Mouse (Mus musculus) testis, postnatal 14 days (tissue): Measurements from ENCODE around the gene Cpne5.

Experiments used
- DNase-seq: peaks from one replicate; pipeline ENCODE4 v3.0.0; 2021; ENCODE audit warnings: low spot score

Cpne5 gene

GRCm38 (mm10) chr17:29168996-29169601 lies 68.9 kb downstream of the Cpne5 start:
- no peak for DNase-seq

- DNase-seq = no peak
Measured at GRCm38 (mm10) chr17:29168438-29168837, 69.5 kb downstream of the Cpne5 start.

GRCm38 (mm10) chr17:29167371-29167770 lies 70.6 kb downstream of the Cpne5 start:
- no peak for DNase-seq

DNA sequence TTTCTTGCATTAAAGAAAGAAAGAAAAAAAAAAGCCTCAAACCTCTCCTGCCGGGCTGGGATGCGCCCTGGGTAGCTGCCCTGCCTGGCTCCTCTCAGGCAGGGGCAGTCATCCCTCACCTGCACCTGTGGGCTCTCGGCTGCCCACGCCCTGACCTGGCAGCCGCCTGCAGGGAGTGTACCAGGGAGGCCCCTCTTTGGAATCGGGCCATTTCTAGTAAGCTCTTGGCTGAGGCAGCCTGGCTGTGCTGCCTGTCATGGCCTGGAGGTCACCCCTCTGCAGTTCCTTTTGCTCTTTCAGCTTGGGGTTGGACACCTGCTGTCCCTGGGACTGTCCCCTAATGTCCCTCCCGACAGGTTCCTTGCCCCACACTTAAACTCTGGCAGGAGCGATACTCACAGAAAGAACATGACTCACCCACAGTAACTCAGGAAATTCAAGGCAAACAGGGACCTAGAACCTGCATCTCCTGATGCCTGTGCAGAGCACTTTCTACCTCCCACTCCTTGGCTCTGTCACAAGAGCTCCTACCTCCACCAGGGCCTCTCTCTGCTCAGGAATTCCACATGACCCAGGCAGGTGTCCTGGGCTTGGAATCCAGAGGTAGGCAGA lies 71.9 kb downstream of the Cpne5 start:
- no peak for DNase-seq

DNA sequence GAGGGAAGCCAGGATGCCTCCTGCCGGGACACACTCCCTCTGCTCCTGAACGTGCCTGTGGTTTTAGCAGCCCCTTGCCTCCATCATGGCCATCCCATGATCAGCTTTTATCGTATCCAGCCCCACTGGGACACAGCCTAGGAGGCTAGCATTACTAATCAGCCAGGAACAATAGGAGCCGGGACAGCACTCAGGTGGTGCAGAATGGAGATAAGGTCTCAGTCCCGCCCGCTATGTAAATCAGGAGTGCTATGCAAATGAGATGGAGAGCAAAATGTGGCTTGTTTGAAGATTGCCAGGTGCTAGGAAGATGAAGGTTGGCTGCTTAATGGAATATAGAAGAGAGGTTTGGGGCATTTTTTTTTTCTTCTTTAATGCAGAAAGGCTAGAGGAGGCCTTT lies 72.5 kb downstream of the Cpne5 start:
- no peak for DNase-seq

- DNase-seq = no peak
Measured at GRCm38 (mm10) chr17:29164469-29165111, 73.4 kb downstream of the Cpne5 start.

DNA sequence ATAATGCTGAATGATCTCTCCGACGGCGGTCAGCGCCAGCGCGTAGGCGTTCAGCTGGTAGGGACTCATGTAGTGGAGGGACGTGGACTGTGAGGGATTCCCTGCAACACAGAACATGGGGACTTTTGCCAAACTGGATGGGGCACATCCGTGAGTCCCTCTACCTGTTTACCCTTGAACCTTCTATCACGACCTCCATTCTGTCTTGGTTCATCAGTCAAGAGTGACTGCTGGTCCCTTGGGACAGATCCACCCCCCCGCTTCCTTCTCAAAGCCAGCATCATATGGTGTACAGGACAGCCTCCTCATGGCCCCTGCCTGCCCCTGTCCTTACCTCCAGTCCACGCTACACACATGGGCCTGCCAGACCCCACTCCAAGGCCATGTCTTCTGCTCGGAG lies 75.6 kb downstream of the Cpne5 start:
- no peak for DNase-seq

GRCm38 (mm10) chr17:29159743-29160455 lies 78.1 kb downstream of the Cpne5 start:
- no peak for DNase-seq

DNA sequence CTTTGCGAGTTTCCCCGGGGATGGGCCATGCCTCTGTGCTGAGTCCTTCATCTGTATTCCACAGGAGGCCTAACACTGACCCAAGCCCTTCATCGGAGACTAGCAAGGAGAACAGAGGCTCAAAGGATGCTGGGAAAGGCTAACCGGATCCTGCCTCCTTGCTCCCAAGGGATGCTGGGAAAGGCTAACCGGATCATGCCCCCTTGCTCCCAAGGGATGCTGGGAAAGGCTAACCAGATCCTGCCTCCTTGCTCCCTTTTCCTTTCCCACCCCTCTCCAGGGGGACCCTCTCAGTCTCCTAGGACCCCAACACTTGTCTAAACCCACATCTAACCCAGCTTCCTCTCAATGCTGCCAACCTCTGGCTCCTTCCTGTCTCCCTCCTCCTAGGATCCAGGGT lies 78.6 kb downstream of the Cpne5 start:
- DNase-seq = no peak

DNA sequence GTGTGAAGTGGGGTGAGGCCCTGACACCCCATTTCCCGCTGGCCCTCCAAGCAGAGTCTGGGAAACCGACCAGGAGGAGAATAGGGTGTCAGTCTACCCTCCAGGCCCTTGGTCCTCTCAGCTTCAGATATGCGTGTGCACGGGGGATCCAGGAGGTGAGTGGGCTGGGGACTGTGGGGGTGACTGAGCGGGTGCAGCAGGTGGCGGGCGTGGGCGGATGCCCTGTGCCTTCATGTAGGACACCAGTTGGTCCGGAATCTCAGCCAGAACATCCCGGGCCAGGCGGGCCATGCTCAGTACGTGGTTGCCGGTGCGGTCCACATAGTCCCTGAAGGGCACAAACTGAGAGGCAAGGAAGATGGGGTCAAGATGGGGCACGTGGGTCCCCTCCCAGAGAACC lies 79.1 kb downstream of the Cpne5 start:
- DNase-seq = no peak

DNA sequence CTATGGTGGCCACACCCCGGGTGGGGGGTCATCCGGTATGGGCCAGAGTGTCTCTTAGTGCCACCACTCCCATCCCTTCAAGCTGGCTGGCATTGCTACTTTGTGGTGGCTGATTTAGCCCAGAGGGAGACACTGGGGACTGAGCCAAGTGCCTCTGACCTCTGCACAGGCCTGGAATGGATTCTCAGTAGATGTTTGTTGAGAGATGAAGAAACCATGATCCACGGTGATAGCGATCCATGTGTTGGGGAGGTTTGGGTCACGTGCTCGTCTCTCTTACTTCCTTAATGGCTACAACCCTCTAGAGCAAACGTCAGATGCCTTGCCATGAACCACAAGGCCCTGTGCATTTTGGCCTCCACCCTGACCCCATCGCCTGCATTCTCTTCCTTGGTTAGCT lies 81.1 kb downstream of the Cpne5 start:
- no peak for DNase-seq

DNA sequence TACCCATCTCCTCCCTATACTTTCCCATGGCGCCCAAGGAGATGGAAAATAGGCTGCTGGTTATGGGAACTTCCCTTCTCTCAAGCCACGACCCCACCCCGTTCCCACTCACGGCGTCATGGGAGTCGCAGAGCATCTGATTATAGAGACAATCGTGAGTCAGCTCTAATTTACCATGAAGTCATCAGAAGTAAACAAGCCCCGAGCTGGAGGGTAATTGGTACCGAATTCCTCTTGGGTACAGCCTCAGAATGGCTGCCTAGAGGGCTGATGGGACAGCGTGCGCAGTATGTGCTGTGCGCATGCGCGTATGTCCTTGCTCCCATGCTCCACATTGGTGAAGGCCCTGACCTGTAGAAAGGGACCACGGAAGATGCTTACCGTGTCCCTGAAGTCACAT lies 81.6 kb downstream of the Cpne5 start:
- DNase-seq = peak; percentile 57

- DNase-seq = no peak
Measured at GRCm38 (mm10) chr17:29155355-29156135, 82.4 kb downstream of the Cpne5 start.

DNA sequence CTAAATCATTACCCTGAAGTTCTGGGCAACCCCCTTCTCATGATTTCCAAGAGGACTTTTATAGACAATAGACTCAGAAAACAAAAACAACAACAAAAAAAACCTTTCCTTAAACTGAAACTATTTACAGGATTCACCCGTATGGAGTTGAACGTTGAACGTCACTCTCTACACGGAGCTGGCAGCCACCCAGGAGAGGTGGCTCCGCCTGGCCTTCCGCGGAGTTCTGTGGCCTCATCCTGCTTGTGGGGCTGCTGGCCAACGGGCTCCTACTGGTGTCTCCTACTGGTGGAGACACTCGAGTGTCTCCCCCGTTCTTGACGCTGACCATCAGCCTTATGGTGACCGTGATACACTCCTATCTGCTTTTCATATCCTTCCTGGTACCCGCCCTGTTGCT lies 83.7 kb downstream of the Cpne5 start:
- DNase-seq = no peak

GRCm38 (mm10) chr17:29152547-29152946 lies 85.4 kb downstream of the Cpne5 start:
- DNase-seq = no peak

DNA sequence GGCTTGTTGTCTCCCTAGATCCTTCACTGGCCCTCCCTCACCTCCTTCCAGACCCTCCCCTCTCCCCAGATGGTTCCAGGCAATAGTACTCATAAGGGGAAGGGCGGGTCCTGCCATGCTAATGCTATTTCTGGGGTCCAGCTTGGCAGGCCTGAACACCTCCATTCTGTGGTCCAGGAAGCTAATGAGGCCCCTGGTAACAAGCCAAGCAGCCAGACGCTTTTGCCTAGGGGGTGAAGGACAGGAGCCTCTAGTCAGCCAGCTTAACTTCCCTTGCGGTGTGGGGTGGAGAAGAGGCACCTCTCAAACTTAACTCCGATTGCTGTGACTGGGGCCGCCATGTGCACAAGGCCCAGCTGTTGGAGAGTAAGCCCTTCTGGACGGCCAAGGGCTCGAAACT lies 88.2 kb downstream of the Cpne5 start:
- DNase-seq = no peak

DNA sequence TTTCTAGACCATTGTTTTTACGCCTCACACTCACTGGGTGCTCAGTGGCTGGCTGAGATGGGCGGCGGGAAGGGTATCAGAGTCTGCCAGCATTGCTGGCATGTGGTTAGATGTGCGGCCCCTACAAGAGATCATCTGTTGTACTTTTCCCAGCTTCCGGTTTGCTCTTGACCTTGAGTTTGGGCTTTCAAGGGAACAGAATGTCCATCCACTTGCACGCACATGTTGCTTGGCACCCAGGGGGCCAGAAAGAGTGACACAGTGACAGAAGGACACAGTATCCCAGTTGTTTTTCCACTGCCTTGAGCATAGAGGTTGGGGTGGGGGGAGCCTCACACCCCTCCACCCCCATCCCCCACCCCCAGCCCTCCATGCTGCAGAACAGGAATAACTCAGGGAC lies 90.2 kb downstream of the Cpne5 start:
- DNase-seq = no peak

- DNase-seq = no peak
Measured at GRCm38 (mm10) chr17:29147273-29147672, 90.7 kb downstream of the Cpne5 start.

GRCm38 (mm10) chr17:29145101-29145500 lies 92.9 kb downstream of the Cpne5 start:
- no peak for DNase-seq

DNA sequence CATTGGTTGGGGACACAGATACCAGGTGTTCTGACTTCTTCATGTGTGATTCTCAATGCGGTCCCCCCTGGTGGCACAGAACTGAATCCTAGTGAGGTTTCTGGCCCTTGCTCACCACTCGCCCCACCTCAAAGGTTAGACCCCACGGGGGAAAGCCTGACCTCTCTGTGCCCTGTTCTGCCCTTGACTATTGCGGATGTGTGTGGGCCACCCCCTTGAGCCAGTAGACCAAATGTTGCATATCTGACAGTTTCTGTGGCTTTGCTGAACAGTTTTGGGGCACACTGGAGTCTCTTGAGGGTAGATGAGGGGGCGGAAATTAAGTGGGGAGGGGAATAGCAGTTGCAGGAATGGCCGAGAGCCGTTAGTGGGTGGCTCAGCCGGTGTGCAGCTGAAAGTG lies 94.7 kb downstream of the Cpne5 start:
- DNase-seq = no peak

- no peak for DNase-seq
Measured at GRCm38 (mm10) chr17:29141577-29141976, 96.4 kb downstream of the Cpne5 start.

DNA sequence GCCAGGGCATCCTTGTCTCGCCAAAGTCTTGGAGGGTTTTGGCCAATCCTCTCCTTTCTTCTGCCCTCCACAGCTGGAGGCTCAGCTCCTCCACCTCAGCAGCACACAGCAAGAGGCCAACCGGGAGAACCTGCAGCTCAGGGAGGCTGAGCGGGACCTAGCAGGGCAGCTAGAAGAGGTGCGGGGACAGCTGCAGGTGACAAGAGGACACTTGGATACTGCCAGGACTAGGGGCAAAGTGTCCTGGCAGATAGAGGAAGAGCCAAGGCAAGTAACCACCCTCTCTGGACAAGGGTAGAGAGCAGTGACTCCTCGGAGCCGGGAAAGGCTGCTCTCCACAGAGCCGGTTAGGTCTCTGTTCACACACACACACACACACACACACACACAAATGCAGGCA lies 100.1 kb downstream of the Cpne5 start:
- no peak for DNase-seq
